ENCODE assay signal across 1 mouse cellular context in genomic region chr14:103011782-103012181, GRCm38 (mm10).
TF ChIP-seq lines count a peak whose summit lies in the region.

No protein-coding gene starts in this region.

TF ChIP-seq in CH12.LX, 34 proteins besides CTCF, POLR2A, EP300 and RAD21 (continued from another document):
- TF ChIP-seq GABPA (IDR thresholded peaks at IDR 0.05; ENCODE audit: insufficient replicate concordance, low read depth, low read length) (no peak), TBP (conservative IDR thresholded peaks at IDR 0.05; ENCODE audit: low read depth, low read length) (0 out of 2 replicates have a peak, but pooled peaks have one; percentile 34), MXI1 (IDR thresholded peaks at IDR 0.05; ENCODE audit: low read depth, low read length) (no peak), MAX (IDR thresholded peaks at IDR 0.05; ENCODE audit: low read length) (peak; percentile 75; the same call in 1 of the 2 replicates), MAFK (IDR thresholded peaks at IDR 0.05; ENCODE audit: insufficient replicate concordance, low read length) (peak; percentile 92), MEF2A (IDR thresholded peaks at IDR 0.05; ENCODE audit: borderline replicate concordance, low read depth, low read length) (no peak), TCF12 (IDR thresholded peaks at IDR 0.05; ENCODE audit: low read depth, low read length) (0 out of 2 replicates have a peak, but pooled peaks have one; percentile 30), UBTF (IDR thresholded peaks at IDR 0.05; ENCODE audit: low read depth, low read length) (no peak), ZC3H11A (IDR thresholded peaks at IDR 0.05; ENCODE audit: low read depth, low read length) (peak; percentile 69), RCOR1 (conservative IDR thresholded peaks at IDR 0.05; ENCODE audit: low read depth, low read length) (no peak)
